Mouse (Mus musculus): ENCODE data around the gene Kazald1. TPM values are rescaled to one million over a fixed set of nuclear protein-coding genes. Genes with fewer than 3 reads are reported as not detected.

The Kazald1 gene
- polyA plus RNA-seq, 2 experiments from 2014 or later = 0.47 to 0.48 TPM

- ATAC-seq = no peak
Observed at GRCm38 (mm10) chr19:45048644-45049365, 26.2 kb upstream of the Kazald1 start.

DNA sequence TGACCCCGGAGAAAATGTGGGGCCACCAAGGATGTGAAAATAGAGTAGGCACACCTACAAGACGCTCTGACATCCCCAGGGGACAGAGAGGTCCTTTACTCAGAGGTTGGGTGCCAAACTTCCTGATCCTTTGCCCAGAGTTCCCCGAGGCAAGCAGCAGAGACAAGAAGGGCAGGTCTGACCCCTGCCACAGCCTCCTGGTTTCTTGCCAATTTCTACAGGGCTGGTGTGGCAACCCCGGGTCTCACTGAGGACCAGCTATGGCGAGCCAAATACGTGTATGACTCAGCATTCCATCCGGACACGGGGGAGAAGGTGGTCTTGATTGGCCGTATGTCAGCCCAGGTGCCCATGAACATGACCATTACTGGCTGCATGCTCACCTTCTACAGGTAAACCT lies 25.5 kb upstream of the Kazald1 start:
- no peak for ATAC-seq

DNA sequence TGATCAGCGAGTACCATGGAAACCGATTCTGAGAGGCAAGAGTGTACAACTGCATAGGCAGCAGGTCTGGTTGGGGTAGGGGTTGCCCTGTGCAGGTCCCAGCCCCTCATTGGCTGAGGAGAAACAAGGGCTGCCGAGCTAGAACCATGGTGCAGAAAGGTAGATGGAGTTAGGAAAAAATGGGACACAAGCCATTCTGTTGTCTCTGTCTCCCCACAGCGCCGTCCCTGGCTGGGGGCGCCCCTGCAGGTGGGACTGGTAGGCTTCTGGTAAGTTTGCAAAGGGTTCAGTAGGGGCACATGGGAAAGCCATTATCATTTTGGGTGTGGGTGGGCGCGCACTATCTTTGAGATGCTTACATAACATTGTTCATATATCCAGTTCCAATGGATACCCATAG lies 21.6 kb upstream of the Kazald1 start:
- ATAC-seq = no peak

GRCm38 (mm10) chr19:45054892-45055690 lies 19.9 kb upstream of the Kazald1 start:
- ATAC-seq = no peak

- ATAC-seq = peak; percentile 29
Observed at GRCm38 (mm10) chr19:45056364-45056763, 18.7 kb upstream of the Kazald1 start.

DNA sequence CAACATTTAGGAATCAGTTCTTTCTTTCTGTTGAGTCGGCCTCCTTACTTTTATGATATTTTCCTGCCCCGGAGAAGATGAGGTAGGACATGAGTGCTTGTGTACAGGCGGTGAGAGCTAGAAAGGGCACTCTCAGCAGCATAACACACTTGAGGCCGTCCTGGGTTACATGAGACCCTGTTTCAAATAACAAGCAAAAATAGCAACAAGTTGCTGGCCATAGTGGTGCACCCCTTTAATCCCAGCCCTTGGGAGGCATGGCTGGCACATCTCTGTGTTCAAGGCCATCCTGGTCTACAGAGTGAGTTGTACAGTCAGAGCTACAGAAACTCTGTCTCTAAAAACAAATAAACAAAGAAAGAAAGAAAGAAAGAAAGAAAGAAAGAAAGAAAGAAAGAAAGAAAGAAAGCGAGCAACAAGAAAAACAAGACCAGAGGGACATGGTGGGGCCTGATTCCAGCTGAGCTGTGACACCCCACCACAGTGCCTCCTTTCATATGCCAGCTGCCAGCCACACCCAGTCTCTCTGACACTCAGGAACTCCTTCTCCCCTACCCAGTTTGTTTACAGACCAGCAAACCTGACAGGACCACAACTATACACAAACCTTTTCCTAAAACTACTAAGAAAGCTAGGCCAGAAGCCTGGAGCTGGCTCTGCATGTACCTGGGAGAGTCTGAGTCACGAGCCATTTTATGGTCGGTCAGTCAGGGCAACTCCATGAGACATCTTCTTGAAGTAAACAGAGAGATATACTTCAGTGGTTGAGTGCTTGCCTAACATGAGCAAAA lies 17.9 kb upstream of the Kazald1 start:
- ATAC-seq = no peak

DNA sequence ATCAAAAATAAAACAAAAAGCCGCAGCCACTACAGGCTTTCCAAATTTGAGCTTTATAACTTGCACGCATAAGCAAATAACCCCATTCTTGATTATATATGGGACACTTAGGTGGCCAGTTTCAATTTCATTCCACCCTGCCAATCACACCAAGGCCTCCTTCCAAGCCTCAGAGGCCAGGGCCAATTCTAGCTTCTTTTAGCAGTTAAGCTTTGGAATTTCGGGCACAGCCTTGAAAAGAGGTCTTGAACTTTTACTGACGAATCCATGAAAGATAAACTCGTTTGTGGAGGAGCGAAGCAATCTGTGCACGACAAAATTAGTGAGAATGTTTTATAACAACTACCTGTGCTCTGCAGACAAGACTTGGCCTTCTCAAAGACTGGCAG lies 17.3 kb upstream of the Kazald1 start:
- no peak for ATAC-seq

- peak; percentile 89 for ATAC-seq
Observed at GRCm38 (mm10) chr19:45058113-45058839, 16.8 kb upstream of the Kazald1 start.

DNA sequence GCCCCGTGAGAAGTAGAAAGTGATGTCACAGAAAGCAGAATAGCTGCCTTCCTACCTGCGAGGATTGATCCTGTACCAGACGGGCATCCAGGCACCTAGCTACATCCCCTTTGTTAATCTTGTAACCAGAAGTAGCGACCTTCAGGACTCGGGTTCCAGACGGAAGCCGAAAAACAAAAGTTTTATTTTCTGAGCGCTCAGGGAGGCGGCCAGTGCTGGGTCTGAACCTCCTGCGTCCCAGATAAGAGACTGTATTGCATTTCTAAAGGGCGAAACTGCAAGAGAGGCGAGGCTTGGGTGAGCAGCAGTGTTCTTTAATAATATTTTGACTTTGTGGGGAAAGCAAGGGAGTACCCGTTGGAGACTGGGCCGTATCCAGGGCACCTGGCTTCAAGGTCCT lies 16.2 kb upstream of the Kazald1 start:
- ATAC-seq = no peak

DNA sequence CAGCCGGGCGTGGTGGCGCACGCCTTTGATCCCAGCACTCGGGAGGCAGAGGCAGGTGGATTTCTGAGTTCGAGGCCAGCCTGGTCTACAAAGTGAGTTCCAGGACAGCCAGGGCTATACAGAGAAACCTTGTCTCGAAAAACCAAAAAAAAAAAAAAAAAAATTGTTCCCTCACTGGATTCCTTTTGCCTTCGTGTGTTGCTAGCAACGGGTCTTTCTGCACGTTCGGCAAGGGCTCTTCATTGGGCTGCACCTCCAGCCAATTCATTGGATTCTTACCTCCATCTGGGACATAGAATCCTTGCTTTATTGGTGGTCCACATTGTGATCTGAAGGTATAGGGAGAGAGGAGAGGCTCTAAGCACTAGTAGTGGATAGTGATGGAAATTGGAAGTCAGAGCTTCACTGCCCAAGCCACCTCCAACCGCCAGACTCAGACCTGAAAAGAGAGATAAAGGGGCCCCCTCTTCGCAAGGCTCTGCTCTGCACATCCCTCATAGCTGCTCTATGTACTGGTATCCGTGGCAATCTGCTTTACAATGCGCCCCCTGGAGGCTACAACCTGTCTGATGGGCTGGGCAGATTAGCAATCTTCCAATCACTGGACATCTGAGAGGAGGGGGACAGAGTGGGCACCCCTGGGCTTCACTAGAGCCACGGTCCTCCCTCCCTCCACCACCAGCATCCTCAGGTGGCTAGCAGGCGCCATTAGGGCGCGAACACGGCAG lies 11.3 kb upstream of the Kazald1 start:
- peak; percentile 66 for ATAC-seq

GRCm38 (mm10) chr19:45065226-45065625 lies 9.8 kb upstream of the Kazald1 start:
- ATAC-seq = no peak

- ATAC-seq = no peak
Observed at GRCm38 (mm10) chr19:45067170-45067569, 7.9 kb upstream of the Kazald1 start.

DNA sequence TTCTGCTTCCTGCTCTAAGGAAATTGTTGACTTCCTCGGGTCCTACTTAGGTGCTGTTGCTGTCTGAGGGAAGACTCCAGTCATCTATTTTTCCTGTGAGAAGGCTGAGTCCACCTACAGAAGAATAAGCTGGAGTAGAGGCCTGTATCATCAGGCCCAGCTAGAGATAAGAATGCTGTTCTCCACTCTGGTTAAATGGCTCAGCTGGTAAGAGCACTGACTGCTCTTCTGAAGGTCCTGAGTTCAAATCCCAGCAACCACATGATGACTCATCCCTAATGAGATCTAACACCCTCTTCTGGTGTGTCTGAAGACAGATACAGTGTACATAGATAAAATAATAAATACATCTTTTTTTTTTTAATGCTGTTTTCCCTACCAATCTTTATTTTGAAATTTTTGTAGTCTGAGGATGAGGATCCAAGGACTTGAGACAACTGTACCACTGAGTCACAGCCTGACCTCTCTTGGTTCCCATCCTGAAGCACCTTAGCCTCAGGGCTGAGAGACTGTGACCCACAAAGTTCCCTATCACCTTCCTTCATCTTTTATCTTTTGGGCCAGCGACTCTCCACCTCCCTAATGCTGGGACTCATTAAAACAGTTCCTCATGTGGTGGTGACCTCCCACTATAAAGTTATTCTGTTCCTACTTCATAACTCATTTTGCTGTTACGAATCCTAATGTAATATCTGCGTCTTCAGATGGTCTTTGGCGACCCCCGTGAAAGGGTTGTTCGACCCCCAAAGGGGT lies 7.1 kb upstream of the Kazald1 start:
- no peak for ATAC-seq

DNA sequence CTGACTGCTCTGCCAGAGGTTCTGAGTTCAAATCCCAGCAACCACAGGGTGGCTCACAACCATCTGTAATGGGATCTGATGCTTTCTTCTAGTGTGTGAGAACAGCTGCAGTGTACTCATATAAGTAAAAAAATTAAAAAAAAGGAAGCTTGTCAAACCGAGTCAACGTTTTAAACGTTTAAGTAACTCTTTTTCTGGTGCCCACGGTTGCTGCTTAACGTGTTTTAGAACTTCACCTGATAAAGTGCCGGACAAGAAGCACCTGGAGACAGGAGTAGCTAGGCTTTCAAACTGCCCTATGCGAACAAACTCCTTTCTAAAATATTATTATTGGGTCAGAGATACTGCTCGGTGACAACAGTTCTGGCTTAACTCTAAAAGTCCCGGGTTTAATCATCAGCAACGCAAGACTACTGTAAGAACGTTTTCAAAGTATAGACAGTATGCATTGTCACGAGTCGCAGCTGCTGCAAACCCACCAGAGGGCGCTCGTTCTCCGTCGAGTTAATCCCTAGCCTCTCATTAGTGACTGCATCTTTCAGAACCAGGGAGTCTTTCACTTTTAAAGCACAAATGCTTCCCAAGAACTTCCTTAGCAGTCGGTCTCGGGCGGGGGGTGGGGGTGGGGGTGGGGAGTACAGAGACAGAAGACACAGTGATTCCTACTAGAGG lies 1.0 kb upstream of the Kazald1 start:
- peak; percentile 40 for ATAC-seq

- peak; percentile 25 for ATAC-seq
Observed at GRCm38 (mm10) chr19:45075323-45076035, 438 bp downstream of the Kazald1 start.

GRCm38 (mm10) chr19:45076036-45076575 lies 1.1 kb downstream of the Kazald1 start:
- ATAC-seq = no peak

- no peak for ATAC-seq
Observed at GRCm38 (mm10) chr19:45076586-45077510, 1.8 kb downstream of the Kazald1 start.
